Mouse (Mus musculus): ENCODE measurements around the gene Acacb.

Gene Acacb

GRCm38 (mm10) chr5:114269984-114270383 is 123.6 kb downstream of the Acacb start:
- no peak for DNase-seq

- DNase-seq, result no peak
Observed at GRCm38 (mm10) chr5:114273693-114274402, 127.5 kb downstream of the Acacb start, which contains the start of gene Foxn4. Gene Foxn4 (minus strand): TSS chr5:114273807.

GRCm38 (mm10) chr5:114275339-114275738 is 129.0 kb downstream of the Acacb start:
- DNase-seq, result no peak

GRCm38 (mm10) chr5:114275991-114276390 is 129.7 kb downstream of the Acacb start:
- no peak for DNase-seq

- no peak for DNase-seq
Observed at GRCm38 (mm10) chr5:114279382-114280143, 133.2 kb downstream of the Acacb start.

- DNase-seq, result no peak
Observed at GRCm38 (mm10) chr5:114282346-114282745, 136.0 kb downstream of the Acacb start.

GRCm38 (mm10) chr5:114284604-114285397 is 138.5 kb downstream of the Acacb start:
- no peak for DNase-seq

GRCm38 (mm10) chr5:114285398-114285700 is 139.0 kb downstream of the Acacb start:
- no peak for DNase-seq

- no peak for DNase-seq
Observed at GRCm38 (mm10) chr5:114286102-114286501, 139.8 kb downstream of the Acacb start.

- DNase-seq, result no peak
Observed at GRCm38 (mm10) chr5:114286872-114287571, 140.7 kb downstream of the Acacb start.

GRCm38 (mm10) chr5:114288396-114288795 is 142.1 kb downstream of the Acacb start:
- DNase-seq, result no peak

- no peak for DNase-seq
Observed at GRCm38 (mm10) chr5:114288874-114289273, 142.5 kb downstream of the Acacb start, which contains the start of gene Myo1h. Gene Myo1h (plus strand): TSS chr5:114289166.

GRCm38 (mm10) chr5:114290004-114290403 is 143.7 kb downstream of the Acacb start:
- DNase-seq, result no peak

- DNase-seq, result no peak
Observed at GRCm38 (mm10) chr5:114296693-114297631, 150.6 kb downstream of the Acacb start.

GRCm38 (mm10) chr5:114298212-114298894 is 152.0 kb downstream of the Acacb start:
- no peak for DNase-seq

GRCm38 (mm10) chr5:114299156-114299855 is 153.0 kb downstream of the Acacb start:
- no peak for DNase-seq

GRCm38 (mm10) chr5:114299883-114300610 is 153.7 kb downstream of the Acacb start:
- no peak for DNase-seq
